Mouse (Mus musculus) left cerebral cortex, adult 2 months (tissue): ENCODE data around the gene Minpp1. TPM values are rescaled to one million over a fixed set of nuclear protein-coding genes. Genes with fewer than 3 reads are reported as not detected.
A peak's percentile ranks its signal among the peaks of the same experiment; 100 is the strongest.

Experiments
- DNase-seq, 2 experiments: peaks; one replicate each; pipeline ENCODE4 v3.0.0; 2021 to 2022; ENCODE audit warnings: low spot score in 2 of 2, mixed read lengths in 1 of 2; ENCODE audit errors: extremely low spot score in 1 of 2
- H3K27ac ChIP-seq: fragments of 200-600 bp; 2 replicates; pipeline ENCODE4 v1.8.1; 2022
- H3K4me3 ChIP-seq: fragments of 200-600 bp; 2 replicates; pipeline ENCODE4 v1.8.1; 2022
- CTCF ChIP-seq: fragments of 200-600 bp; IDR thresholded peaks from 2 replicates; pipeline ENCODE4 v1.8.1; 2022; ENCODE audit warnings: antibody characterized with exemption, mild to moderate bottlenecking, moderate library complexity
- intact Hi-C: fragments of 180-260 bp; cut with DNase I; formaldehyde crosslinking; loops from one replicate; pipeline ENCODE4 v1.15.1; 2025
- total RNA-seq, 2 experiments: library from RNA; stranded (reverse); gene quantifications; 2 replicates each; pipeline ENCODE4 v1.2.3; 2021

The Minpp1 gene
- total RNA-seq, 2 experiments from 2014 or later: 66.3 to 71.3 TPM

- H3K27ac ChIP-seq: no peak overlapping the region
- intact Hi-C loops: loop anchor here (5.0 kb wide), 1 partner anchor 498 kb away; no protein-coding TSS in a partner anchor
- TF ChIP-seq CTCF: no peak
- no peak overlapping the region for H3K4me3 ChIP-seq
- no peak for DNase-seq
These were observed 14.9 kb upstream of the Minpp1 start for GRCm38 (mm10) chr19:32470570-32471263.

DNA sequence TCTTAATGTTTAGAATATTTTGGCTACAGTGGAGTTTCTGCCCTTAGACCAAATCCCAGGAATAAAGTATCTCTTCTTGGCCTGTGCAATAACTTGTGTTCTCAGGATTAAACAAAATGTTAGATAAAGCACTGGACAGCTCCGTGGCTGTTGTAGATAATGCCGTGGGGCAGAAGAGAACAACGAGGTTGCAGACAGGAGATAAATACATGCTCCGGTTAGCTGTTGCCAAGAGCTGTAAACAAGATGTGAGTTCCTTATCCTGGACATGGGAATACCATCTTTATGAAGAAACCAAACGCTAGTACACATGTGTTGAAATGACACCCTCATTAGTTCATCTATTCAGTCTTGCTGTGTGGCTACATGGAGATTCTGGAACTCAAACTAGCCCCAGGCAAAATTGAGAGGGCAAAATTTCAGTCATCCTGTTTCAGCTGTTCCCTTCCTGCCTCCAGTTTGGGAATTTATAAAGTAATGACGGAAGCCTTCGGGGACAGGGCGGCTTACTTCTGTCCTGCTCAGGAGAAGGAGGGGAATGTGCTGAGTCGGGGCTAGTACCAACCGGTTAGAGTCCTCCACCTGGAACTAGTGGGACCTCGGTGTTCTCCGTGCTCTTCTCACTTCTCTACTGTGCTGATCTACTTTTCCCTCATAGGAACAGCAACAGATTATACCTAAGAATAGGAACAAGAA, 9.4 kb upstream of the Minpp1 start:
- Histone ChIP-seq H3K27ac (no peak overlapping the region), H3K4me3 (no peak overlapping the region)
- intact Hi-C loops: no loop called here
- no peak for TF ChIP-seq CTCF
- DNase-seq: no peak

DNA sequence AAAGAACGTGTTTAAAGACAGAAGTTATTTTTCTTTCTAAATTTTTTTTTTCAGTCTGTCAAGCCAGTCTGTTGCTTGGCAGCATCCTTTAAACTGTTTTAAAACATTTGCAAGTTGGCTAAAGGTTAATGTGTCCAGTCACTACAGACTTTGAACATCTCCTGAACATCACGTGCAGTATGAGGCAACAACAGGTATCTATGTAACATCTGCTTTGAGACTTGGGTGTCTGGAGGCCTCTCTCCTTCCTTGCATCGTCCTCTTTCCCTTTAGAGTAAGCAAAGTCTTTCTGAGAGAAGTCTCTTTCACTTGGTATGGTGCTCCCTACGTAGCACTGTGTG, 8.9 kb upstream of the Minpp1 start:
- no peak overlapping the region for H3K27ac ChIP-seq
- no peak for TF ChIP-seq CTCF
- H3K4me3 ChIP-seq: no peak overlapping the region
- DNase-seq: no peak
- intact Hi-C loops: no loop called here

- Histone ChIP-seq H3K27ac (no peak overlapping the region), H3K4me3 (no peak overlapping the region)
- intact Hi-C loops: no loop called here
- no peak for DNase-seq
- no peak for TF ChIP-seq CTCF
These were observed 5.3 kb upstream of the Minpp1 start for GRCm38 (mm10) chr19:32480255-32480654.

GRCm38 (mm10) chr19:32480791-32481442, 4.7 kb upstream of the Minpp1 start:
- DNase-seq: no peak
- no peak overlapping the region for H3K27ac ChIP-seq
- intact Hi-C loops: no loop called here
- H3K4me3 ChIP-seq: no peak overlapping the region
- no peak for TF ChIP-seq CTCF

GRCm38 (mm10) chr19:32481511-32481910, 4.1 kb upstream of the Minpp1 start:
- TF ChIP-seq CTCF: no peak
- no peak for DNase-seq
- Histone ChIP-seq H3K4me3 (no peak overlapping the region), H3K27ac (no peak overlapping the region)
- intact Hi-C loops: no loop called here

DNA sequence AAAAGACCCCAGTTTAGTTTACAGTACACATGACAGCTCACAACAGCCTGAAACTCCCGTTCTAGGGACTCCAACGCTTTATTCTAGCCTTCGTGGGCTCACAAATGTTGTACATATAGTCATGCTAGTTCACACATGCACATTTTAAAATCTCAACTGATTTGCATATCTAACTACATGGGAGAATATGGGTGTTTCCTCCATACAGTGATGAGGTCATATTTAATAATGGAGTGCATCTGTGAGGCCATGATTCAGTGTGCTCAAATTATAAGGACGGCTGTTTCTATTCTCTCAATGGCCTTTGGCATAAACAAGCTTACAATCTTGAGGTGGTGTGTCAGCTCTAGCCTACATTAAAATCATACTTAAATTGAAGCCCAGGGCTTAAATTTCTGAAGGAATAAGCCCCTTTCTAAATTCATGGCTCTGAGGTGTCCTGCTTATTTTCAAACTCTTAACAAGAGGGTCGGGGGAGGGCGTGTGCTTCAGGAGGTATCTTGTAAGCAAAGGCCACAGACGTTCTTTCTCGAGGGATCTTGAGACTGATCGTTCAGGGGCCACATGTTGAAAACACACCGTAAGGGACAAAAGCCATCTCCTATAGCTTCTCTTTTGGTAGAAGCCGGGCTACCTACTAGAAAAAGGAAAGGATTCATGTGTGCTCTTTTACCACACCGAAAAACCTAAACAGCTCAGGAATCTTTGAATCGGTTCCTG, 468 bp upstream of the Minpp1 start:
- peak overlapping the region; percentile 91 for H3K27ac ChIP-seq
- TF ChIP-seq CTCF: no peak
- intact Hi-C loops: loop anchor here (5.0 kb wide), 2 partner anchors 98 to 313 kb away; partner anchors contain the start of gene Sgms1
- DNase-seq: no peak
- H3K4me3 ChIP-seq: peak overlapping the region; percentile 56

GRCm38 (mm10) chr19:32486106-32486724, 646 bp downstream of the Minpp1 start:
- Histone ChIP-seq H3K27ac (peak overlapping the region; percentile 91), H3K4me3 (peak overlapping the region; percentile 56)
- DNase-seq: peak; percentile 66
- intact Hi-C loops: loop anchor here (5.0 kb wide), 2 partner anchors 99 to 314 kb away; partner anchors contain the start of gene Sgms1
- TF ChIP-seq CTCF: peak; percentile 47

DNA sequence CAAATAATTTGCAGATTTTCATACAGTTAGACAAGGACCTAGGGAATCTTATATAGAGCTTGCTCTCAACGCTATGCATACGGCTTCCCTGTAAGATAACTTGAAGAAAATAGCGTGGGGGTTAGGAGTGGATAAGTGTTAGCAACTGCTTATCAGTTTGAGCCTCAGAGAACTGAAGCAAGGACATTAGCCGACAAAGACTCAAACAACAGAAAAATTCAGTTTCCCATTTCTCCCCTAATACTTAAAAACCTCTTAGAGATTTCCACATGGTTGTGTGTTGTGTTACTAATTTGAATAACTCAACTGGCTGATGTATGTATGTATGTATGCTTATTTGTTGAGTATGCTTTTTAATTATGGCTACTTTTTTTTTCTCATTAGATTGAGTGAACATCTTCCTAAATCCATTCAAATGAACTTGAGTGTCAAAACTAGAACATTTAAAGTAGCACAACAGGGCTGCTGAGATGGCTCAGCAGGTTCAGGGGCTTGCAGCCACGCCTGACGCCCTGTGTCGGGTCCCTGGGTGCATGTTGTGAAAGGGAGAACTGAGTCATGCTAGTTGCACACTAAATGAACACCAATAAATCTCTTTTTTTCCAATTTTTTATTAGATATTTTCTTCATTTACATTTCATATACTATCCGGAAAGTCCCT, 2.2 kb downstream of the Minpp1 start:
- no peak for TF ChIP-seq CTCF
- peak overlapping the region; percentile 56 for H3K4me3 ChIP-seq
- intact Hi-C loops: loop anchor here (5.0 kb wide), 2 partner anchors 100 to 315 kb away; partner anchors contain the start of gene Sgms1

GRCm38 (mm10) chr19:32489166-32489895, 3.8 kb downstream of the Minpp1 start:
- no peak overlapping the region for H3K27ac ChIP-seq
- no peak overlapping the region for H3K4me3 ChIP-seq
- intact Hi-C loops: loop anchor here (5.0 kb wide), 2 partner anchors 102 to 317 kb away; partner anchors contain the start of gene Sgms1
- DNase-seq: no peak
- TF ChIP-seq CTCF: no peak

More for the DNA sequence above, 2.2 kb downstream of the Minpp1 start:
- no peak overlapping the region for H3K27ac ChIP-seq
- no peak for DNase-seq
